Mouse (Mus musculus): ENCODE data around the gene Gckr.

- TF ChIP-seq CTCF (IDR thresholded peaks at IDR 0.05; ENCODE audit: low read depth, low read length) (no peak), EP300 (IDR thresholded peaks at IDR 0.05; ENCODE audit: insufficient read depth, low read depth, low read length) (no peak)
Measured at GRCm38 (mm10) chr5:31301866-31302265, 4.6 kb downstream of the Gckr start.

Data from ES-Bruce4 (cell line).